Mouse (Mus musculus) forebrain, embryonic 16.5 days (tissue): ENCODE measurements around the gene Map3k21. TPM values are rescaled to one million over a fixed set of nuclear protein-coding genes. Genes with fewer than 3 reads are reported as not detected.

Experiments
- ATAC-seq: fragments of 200-750 bp; cut with Nextera tagmentation; 2 replicates; pipeline ENCODE4 v1.8.0; 2017; ENCODE audit warnings: mild to moderate bottlenecking, moderate library complexity
- H3K27ac ChIP-seq: fragments of 300-500 bp; sonication (generic); 2 replicates; pipeline ENCODE4 v1.5.1; 2014; ENCODE audit warnings: low read length, control low read depth
- H3K27me3 ChIP-seq: fragments of 300-500 bp; sonication (generic); replicated peaks from 2 replicates; pipeline ENCODE4 v1.6.1; 2014; ENCODE audit warnings: low read length; ENCODE audit not compliant: control insufficient read depth, insufficient read depth
- H3K36me3 ChIP-seq: fragments of 300-500 bp; sonication (generic); 2 replicates; pipeline ENCODE4 v1.6.1; 2014; ENCODE audit not compliant: control insufficient read depth, insufficient read depth
- H3K4me1 ChIP-seq: fragments of 300-500 bp; sonication (generic); replicated peaks from 2 replicates; pipeline ENCODE4 v1.6.1; 2014; ENCODE audit warnings: low read length; ENCODE audit not compliant: control insufficient read depth, insufficient read depth
- H3K4me2 ChIP-seq: fragments of 300-500 bp; sonication (generic); 2 replicates; pipeline ENCODE4 v1.6.1; 2014; ENCODE audit warnings: mild to moderate bottlenecking, low read length, control low read depth
- H3K4me3 ChIP-seq: fragments of 300-500 bp; sonication (generic); replicated peaks from 2 replicates; pipeline ENCODE4 v1.5.1; 2014; ENCODE audit warnings: mild to moderate bottlenecking, low read length, control low read depth
- H3K9ac ChIP-seq: fragments of 300-500 bp; sonication (generic); replicated peaks from 2 replicates; pipeline ENCODE4 v1.6.1; 2014; ENCODE audit warnings: low read depth, low read length, control low read depth
- H3K9me3 ChIP-seq: fragments of 300-500 bp; sonication (generic); 2 replicates; pipeline ENCODE4 v1.6.1; 2016; ENCODE audit warnings: low read length; ENCODE audit not compliant: control insufficient read depth
- WGBS: fragments of 180-500 bp; shearing (Covaris S2); extraction: QIAGEN DNeasy Blood & Tissue Kit; methylation state at CpG from one replicate; pipeline ENCODE4 v1.1.7; 2014; 5-methylcytosine and 5-hydroxymethylcytosine counted together
- polyA plus RNA-seq: library from polyadenylated mRNA; unstranded; fragments of >200 nt; fragmentation: Nextera tagmentation; extraction: Ambion mirVana; gene quantifications from 2 replicates; pipeline ENCODE4 v1.2.1, GENCODE M21; 2015

The Map3k21 gene
- 0.40 and 0.49 TPM in 2 replicates for polyA plus RNA-seq

DNA sequence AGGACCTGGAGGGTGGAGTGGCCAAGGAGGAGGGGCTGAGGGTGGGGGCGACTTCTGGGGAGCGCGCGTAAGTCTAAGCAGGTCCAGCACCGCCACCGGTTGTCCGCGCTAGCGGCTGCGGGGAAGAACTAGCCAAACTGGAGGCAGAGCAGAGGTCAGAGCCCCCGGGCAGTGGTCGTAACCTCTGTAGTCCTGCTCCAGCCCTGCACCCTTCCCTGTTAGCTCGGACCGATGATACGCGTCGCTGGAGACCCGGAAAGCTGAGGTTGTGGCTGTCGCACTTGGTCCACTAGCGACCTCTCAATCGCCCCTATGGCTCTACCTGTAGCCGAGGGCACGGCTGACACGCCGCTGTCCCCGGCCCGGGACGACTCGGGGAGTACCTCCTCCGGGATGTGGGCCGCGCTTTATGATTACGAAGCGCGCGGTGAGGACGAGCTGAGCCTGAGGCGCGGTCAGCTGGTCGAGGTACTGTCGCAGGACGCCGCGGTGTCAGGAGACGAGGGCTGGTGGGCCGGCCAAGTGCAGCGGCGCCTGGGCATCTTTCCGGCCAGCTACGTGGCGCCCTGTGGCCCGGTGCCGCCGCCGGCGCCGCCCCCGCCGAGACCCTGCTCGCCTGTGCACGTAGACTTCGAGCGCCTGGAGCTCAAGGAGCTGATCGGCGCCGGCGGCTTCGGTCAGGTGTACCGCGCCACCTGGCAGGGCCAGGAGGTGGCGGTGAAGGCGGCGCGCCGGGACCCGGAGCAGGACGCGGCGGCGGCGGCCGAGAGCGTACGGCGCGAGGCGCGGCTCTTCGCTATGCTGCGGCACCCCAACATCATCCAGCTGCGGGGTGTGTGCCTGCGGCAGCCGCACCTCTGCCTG lies at the start of gene Map3k21:
Gene Map3k21 (plus strand): TSS at position 86 of the 864 bp plus-strand sequence.
- H3K27ac ChIP-seq: no peak within 1 kb of the TSS
- 0 out of 2 replicates have a peak, but pooled peaks cover 3% of the 10 kb centered on the region for H3K9me3 ChIP-seq
- peak within 1 kb of the TSS; percentile 97 for H3K4me2 ChIP-seq
- H3K4me3 ChIP-seq: peak within 1 kb of the TSS; percentile 54
- no peaks in the 10 kb centered on the region for H3K36me3 ChIP-seq
- peak within 1 kb of the TSS; percentile 47 for H3K9ac ChIP-seq
- H3K4me1 ChIP-seq: peaks cover 14% of the 10 kb centered on the region
- H3K27me3 ChIP-seq: peaks cover 47% of the 10 kb centered on the region
- WGBS: under 1% methylated on average over 89 of the region's 93 CpGs
- peak; percentile 70; the same call in 1 of the 2 replicates for ATAC-seq

DNA sequence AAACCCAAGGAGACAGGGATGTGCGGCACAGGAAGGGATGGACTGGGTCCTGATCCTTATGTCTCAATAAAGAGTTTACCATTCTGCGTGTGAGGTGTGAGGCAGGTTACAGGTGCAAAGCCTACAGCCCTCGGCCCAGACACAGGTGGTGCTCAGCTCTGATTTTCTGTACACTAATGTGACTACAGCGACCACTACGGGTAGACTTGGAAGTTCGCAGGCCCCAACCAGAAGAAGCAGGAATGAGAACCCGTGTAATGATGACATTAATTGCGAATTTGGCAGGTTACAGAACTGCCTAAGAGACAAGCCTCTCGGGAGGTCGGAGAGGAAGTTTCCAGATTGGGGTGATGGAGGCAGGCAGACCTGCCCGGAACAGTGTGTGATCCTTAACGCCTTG lies 44.1 kb upstream of the Map3k21 start:
- Histone ChIP-seq H3K27me3 (no peaks in the 10 kb centered on the region), H3K4me1 (peaks cover 13% of the 10 kb centered on the region; the same call in 1 of the 2 replicates), H3K4me3 (no peak overlapping the region), H3K9ac (no peak overlapping the region), H3K4me2 (no peak overlapping the region), H3K36me3 (no peaks in the 10 kb centered on the region), H3K9me3 (no peaks in the 10 kb centered on the region), H3K27ac (no peak overlapping the region)
- ATAC-seq: no peak
- 80% methylated on average over 12 of the region's 12 CpGs for WGBS

DNA sequence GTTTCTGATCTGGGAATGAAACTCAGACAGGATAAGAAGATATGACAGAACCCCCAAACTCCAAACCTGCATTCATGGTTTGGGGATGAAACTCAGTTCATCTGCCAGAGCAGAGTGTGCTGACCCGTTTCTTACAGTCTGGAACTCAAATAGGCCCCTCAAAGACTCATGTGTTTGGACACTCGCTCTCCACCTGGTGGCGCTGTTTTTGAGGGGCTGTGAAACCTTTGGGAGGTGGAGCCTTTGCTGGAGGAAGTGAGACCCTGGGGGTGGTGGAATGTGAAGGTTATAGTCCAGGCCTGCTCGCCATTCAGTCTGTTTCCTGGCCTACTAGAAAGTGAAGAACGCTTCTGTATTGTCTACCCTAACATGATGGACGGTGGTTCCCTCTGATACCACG lies 41.7 kb upstream of the Map3k21 start:
- WGBS: 70% methylated on average over 7 of the region's 7 CpGs
- no peak overlapping the region for H3K4me3 ChIP-seq
- no peak for ATAC-seq

DNA sequence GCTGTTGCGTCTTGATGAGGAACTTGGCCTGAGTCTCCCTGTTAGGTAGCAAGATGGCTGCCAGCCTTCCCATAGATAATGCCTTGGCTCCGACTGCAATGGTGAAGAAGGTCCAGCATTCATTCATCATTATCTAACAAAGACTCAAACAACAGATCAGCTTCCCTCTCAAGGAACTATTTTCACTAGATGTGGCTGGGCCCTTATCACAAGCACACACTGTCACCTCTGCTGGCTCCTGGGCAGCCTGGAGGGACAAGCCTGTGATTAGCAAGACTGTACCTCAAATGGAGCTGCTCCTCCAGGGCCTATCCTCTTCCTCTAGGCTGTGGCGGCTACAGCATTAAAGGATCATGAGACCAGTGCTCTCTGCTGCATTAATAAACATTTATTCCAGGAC lies 40.5 kb upstream of the Map3k21 start:
- no peak overlapping the region for H3K4me2 ChIP-seq
- no peaks in the 10 kb centered on the region for H3K36me3 ChIP-seq
- no peak overlapping the region for H3K27ac ChIP-seq
- no peak overlapping the region for H3K4me3 ChIP-seq
- no peaks in the 10 kb centered on the region for H3K27me3 ChIP-seq
- peaks cover 13% of the 10 kb centered on the region; the same call in 1 of the 2 replicates for H3K4me1 ChIP-seq
- ATAC-seq: no peak
- H3K9ac ChIP-seq: no peak overlapping the region
- WGBS: 85% methylated on average over 3 of the region's 3 CpGs
- H3K9me3 ChIP-seq: no peaks in the 10 kb centered on the region

More for the DNA sequence above, 41.7 kb upstream of the Map3k21 start:
- peaks cover 13% of the 10 kb centered on the region; the same call in 1 of the 2 replicates for H3K4me1 ChIP-seq
- no peak overlapping the region for H3K27ac ChIP-seq
- H3K9me3 ChIP-seq: no peaks in the 10 kb centered on the region
- no peaks in the 10 kb centered on the region for H3K36me3 ChIP-seq
- H3K27me3 ChIP-seq: no peaks in the 10 kb centered on the region
- no peak overlapping the region for H3K9ac ChIP-seq
- H3K4me2 ChIP-seq: no peak overlapping the region

- Histone ChIP-seq H3K4me1 (peaks cover 13% of the 10 kb centered on the region; the same call in 1 of the 2 replicates), H3K4me2 (no peak overlapping the region), H3K36me3 (no peaks in the 10 kb centered on the region), H3K27ac (0 out of 2 replicates have a peak overlapping the region, but pooled peaks have one; percentile 1), H3K4me3 (no peak overlapping the region), H3K9ac (no peak overlapping the region; the same call in none of the 2 replicates), H3K27me3 (no peaks in the 10 kb centered on the region), H3K9me3 (no peaks in the 10 kb centered on the region)
- 40% methylated on average over 6 of the region's 6 CpGs for WGBS
- ATAC-seq: 0 out of 2 replicates have a peak, but pooled peaks have one; percentile 27
These were observed 40.0 kb upstream of the Map3k21 start for GRCm38 (mm10) chr8:125870179-125870702.

DNA sequence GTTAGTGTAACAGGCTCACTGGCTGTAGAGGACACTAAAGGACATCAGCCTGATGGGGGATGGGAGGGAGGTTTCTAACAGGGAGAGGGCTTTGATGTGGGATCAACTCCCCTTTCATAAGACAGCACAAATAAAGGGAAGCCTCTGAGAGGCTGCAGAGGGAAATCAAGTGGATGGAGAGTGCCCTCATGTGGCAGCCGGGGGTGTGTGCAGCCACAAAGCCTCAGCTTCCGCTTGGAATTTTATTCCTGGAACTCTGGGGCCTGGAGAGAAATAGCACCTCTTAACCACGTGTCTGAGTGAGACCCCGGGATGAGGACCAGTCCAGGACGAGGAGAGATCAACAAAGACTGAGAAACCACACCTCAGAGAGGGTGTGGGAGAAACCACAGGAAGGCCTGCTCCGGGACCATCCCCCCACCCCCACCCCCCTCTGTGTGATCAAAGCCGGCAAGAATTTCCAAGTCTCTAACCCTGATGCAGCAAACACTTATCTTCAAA lies 39.4 kb upstream of the Map3k21 start:
- Histone ChIP-seq H3K4me2 (no peak overlapping the region), H3K4me3 (no peak overlapping the region), H3K36me3 (no peaks in the 10 kb centered on the region), H3K9ac (no peak overlapping the region; the same call in 1 of the 2 replicates), H3K27ac (no peak overlapping the region), H3K27me3 (no peaks in the 10 kb centered on the region), H3K9me3 (no peaks in the 10 kb centered on the region), H3K4me1 (peaks cover 13% of the 10 kb centered on the region; the same call in 1 of the 2 replicates)
- ATAC-seq: peak; percentile 84
- 6% methylated on average over 7 of the region's 7 CpGs for WGBS

- Histone ChIP-seq H3K27ac (no peak overlapping the region), H3K4me1 (peaks cover 13% of the 10 kb centered on the region; the same call in 1 of the 2 replicates), H3K9ac (no peak overlapping the region), H3K27me3 (no peaks in the 10 kb centered on the region), H3K9me3 (no peaks in the 10 kb centered on the region), H3K4me3 (no peak overlapping the region), H3K36me3 (no peaks in the 10 kb centered on the region), H3K4me2 (no peak overlapping the region)
- ATAC-seq: no peak
- WGBS: 88% methylated on average over 9 of the region's 9 CpGs
These were observed 37.6 kb upstream of the Map3k21 start for GRCm38 (mm10) chr8:125872501-125873249.

DNA sequence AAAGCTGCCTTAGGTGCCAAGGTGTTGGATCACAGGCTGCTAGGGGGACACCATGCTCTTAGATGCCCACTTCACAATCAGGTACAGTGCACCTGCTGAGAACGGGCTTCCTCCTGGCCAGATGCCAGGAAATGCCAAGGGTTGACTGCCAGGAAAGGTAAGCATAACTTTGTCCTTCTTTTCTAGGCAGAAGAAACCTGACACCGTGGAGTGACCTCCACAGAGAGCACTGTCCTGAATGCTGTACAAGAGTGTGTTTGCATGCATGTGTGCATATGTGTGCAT lies 37.1 kb upstream of the Map3k21 start:
- Histone ChIP-seq H3K4me2 (no peak overlapping the region), H3K4me3 (no peak overlapping the region), H3K27ac (no peak overlapping the region), H3K27me3 (no peaks in the 10 kb centered on the region), H3K36me3 (no peaks in the 10 kb centered on the region), H3K9ac (no peak overlapping the region), H3K9me3 (no peaks in the 10 kb centered on the region), H3K4me1 (peaks cover 13% of the 10 kb centered on the region; the same call in 1 of the 2 replicates)
- 87% methylated on average over 2 of the region's 2 CpGs for WGBS
- ATAC-seq: no peak

GRCm38 (mm10) chr8:125880447-125880846 lies 29.8 kb upstream of the Map3k21 start:
- Histone ChIP-seq H3K36me3 (no peaks in the 10 kb centered on the region; the same call in 1 of the 2 replicates), H3K4me1 (no peaks in the 10 kb centered on the region), H3K27me3 (no peaks in the 10 kb centered on the region), H3K9ac (no peak overlapping the region), H3K27ac (no peak overlapping the region), H3K4me2 (no peak overlapping the region), H3K9me3 (no peaks in the 10 kb centered on the region), H3K4me3 (no peak overlapping the region)
- WGBS: 81% methylated on average over 4 of the region's 4 CpGs
- no peak for ATAC-seq
